Mouse (Mus musculus) limb, embryonic 15.5 days (tissue): ENCODE measurements around the gene Sptbn1. TPM values are rescaled to one million over a fixed set of nuclear protein-coding genes. Genes with fewer than 3 reads are reported as not detected.

Experiments
- ATAC-seq: fragments of 200-750 bp; cut with Nextera tagmentation; 2 replicates; pipeline ENCODE4 v1.8.0; 2017; ENCODE audit warnings: low read depth, moderate TSS enrichment; ENCODE audit not compliant: insufficient number of reproducible peaks, low FRiP score, low TSS enrichment
- H3K27ac ChIP-seq: fragments of 300-500 bp; sonication (generic); 2 replicates; pipeline ENCODE4 v1.5.1; 2015; ENCODE audit warnings: moderate library complexity, mild to moderate bottlenecking, inconsistent platforms
- H3K27me3 ChIP-seq: fragments of 300-500 bp; sonication (generic); 2 replicates; pipeline ENCODE4 v1.6.1; 2015; ENCODE audit warnings: inconsistent platforms
- H3K36me3 ChIP-seq: fragments of 300-500 bp; sonication (generic); 2 replicates; pipeline ENCODE4 v1.6.1; 2015; ENCODE audit warnings: inconsistent platforms
- H3K4me1 ChIP-seq: fragments of 300-500 bp; sonication (generic); 2 replicates; pipeline ENCODE4 v1.6.1; 2015; ENCODE audit warnings: inconsistent platforms
- H3K4me2 ChIP-seq: fragments of 300-500 bp; sonication (generic); 2 replicates; pipeline ENCODE4 v1.6.1; 2015; ENCODE audit warnings: mild to moderate bottlenecking, inconsistent platforms
- H3K4me3 ChIP-seq: fragments of 300-500 bp; sonication (generic); 2 replicates; pipeline ENCODE4 v1.5.1; 2015; ENCODE audit warnings: mild to moderate bottlenecking, inconsistent platforms
- H3K9ac ChIP-seq: fragments of 300-500 bp; sonication (generic); 2 replicates; pipeline ENCODE4 v1.6.1; 2015; ENCODE audit warnings: inconsistent platforms
- H3K9me3 ChIP-seq: fragments of 300-500 bp; sonication (generic); 2 replicates; pipeline ENCODE4 v1.6.1; 2016; ENCODE audit warnings: inconsistent platforms
- WGBS: fragments of 180-500 bp; shearing (Covaris S2); methylation state at CpG from one replicate; pipeline ENCODE4 v1.1.7; 2015; 5-methylcytosine and 5-hydroxymethylcytosine counted together
- polyA plus RNA-seq: library from polyadenylated mRNA; unstranded; fragments of >200 nt; fragmentation: Nextera tagmentation; extraction: Ambion mirVana; gene quantifications from 2 replicates; pipeline ENCODE4 v1.2.1, GENCODE M21; 2015

Sptbn1 gene
- polyA plus RNA-seq, 1 experiment from 2014 or later, result 110 TPM

- peaks cover 92% of the 10 kb centered on the region for H3K36me3 ChIP-seq
Observed at GRCm38 (mm10) chr11:30139165-30139826, 128.7 kb downstream of the Sptbn1 start.

GRCm38 (mm10) chr11:30137081-30137480, 130.9 kb downstream of the Sptbn1 start:
- Histone ChIP-seq H3K4me2 (no peak overlapping the region), H3K4me3 (no peak overlapping the region), H3K27ac (no peak overlapping the region), H3K9me3 (no peaks in the 10 kb centered on the region), H3K36me3 (peaks cover 90% of the 10 kb centered on the region), H3K4me1 (no peaks in the 10 kb centered on the region), H3K27me3 (no peaks in the 10 kb centered on the region), H3K9ac (no peak overlapping the region)
- ATAC-seq, result no peak
- WGBS, result 85% methylated on average over 12 of the region's 12 CpGs

More at GRCm38 (mm10) chr11:30139165-30139826, 128.7 kb downstream of the Sptbn1 start:
- Histone ChIP-seq H3K4me1 (no peaks in the 10 kb centered on the region), H3K27ac (no peak overlapping the region), H3K4me2 (no peak overlapping the region), H3K9me3 (no peaks in the 10 kb centered on the region), H3K27me3 (no peaks in the 10 kb centered on the region), H3K4me3 (no peak overlapping the region), H3K9ac (no peak overlapping the region)
- WGBS, result 79% methylated on average over 17 of the region's 17 CpGs
- no peak for ATAC-seq

- H3K9me3 ChIP-seq, result no peaks in the 10 kb centered on the region
- peaks cover 89% of the 10 kb centered on the region for H3K36me3 ChIP-seq
- H3K27ac ChIP-seq, result no peak overlapping the region
- H3K4me2 ChIP-seq, result no peak overlapping the region
- ATAC-seq, result no peak
- 40% methylated on average over 1 of the region's 1 CpGs for WGBS
- no peaks in the 10 kb centered on the region for H3K4me1 ChIP-seq
- H3K27me3 ChIP-seq, result no peaks in the 10 kb centered on the region
- no peak overlapping the region for H3K4me3 ChIP-seq
- H3K9ac ChIP-seq, result no peak overlapping the region
Observed at GRCm38 (mm10) chr11:30134058-30134457, 133.9 kb downstream of the Sptbn1 start.

GRCm38 (mm10) chr11:30132581-30132980, 135.4 kb downstream of the Sptbn1 start:
- Histone ChIP-seq H3K4me3 (no peak overlapping the region), H3K9ac (no peak overlapping the region), H3K4me1 (no peaks in the 10 kb centered on the region), H3K4me2 (no peak overlapping the region), H3K27ac (no peak overlapping the region), H3K36me3 (peaks cover 85% of the 10 kb centered on the region), H3K27me3 (no peaks in the 10 kb centered on the region), H3K9me3 (no peaks in the 10 kb centered on the region)
- no peak for ATAC-seq
- 93% methylated on average over 6 of the region's 6 CpGs for whole genome bisulfite sequencing

- WGBS, result 81% methylated on average over 4 of the region's 4 CpGs
- Histone ChIP-seq H3K36me3 (peaks cover 83% of the 10 kb centered on the region), H3K4me1 (no peaks in the 10 kb centered on the region), H3K27me3 (no peaks in the 10 kb centered on the region), H3K4me2 (no peak overlapping the region), H3K9me3 (no peaks in the 10 kb centered on the region), H3K27ac (no peak overlapping the region), H3K4me3 (no peak overlapping the region), H3K9ac (no peak overlapping the region)
- ATAC-seq, result no peak
Observed at GRCm38 (mm10) chr11:30131640-30132039, 136.3 kb downstream of the Sptbn1 start.

GRCm38 (mm10) chr11:30129339-30129738, 138.6 kb downstream of the Sptbn1 start:
- Histone ChIP-seq H3K4me2 (no peak overlapping the region), H3K36me3 (peaks cover 84% of the 10 kb centered on the region), H3K27ac (no peak overlapping the region), H3K4me3 (no peak overlapping the region), H3K27me3 (no peaks in the 10 kb centered on the region), H3K9ac (no peak overlapping the region), H3K4me1 (no peaks in the 10 kb centered on the region), H3K9me3 (no peaks in the 10 kb centered on the region)
- ATAC-seq, result no peak
- WGBS, result 85% methylated on average over 7 of the region's 7 CpGs

GRCm38 (mm10) chr11:30126840-30127239, 141.1 kb downstream of the Sptbn1 start:
- WGBS, result 96% methylated on average over 1 of the region's 1 CpGs
- Histone ChIP-seq H3K9ac (no peak overlapping the region), H3K36me3 (peaks cover 85% of the 10 kb centered on the region)

GRCm38 (mm10) chr11:30118038-30118437, 149.9 kb downstream of the Sptbn1 start:
- Histone ChIP-seq H3K4me2 (no peak overlapping the region), H3K36me3 (peaks cover 95% of the 10 kb centered on the region), H3K9me3 (no peaks in the 10 kb centered on the region), H3K27ac (no peak overlapping the region), H3K27me3 (no peaks in the 10 kb centered on the region), H3K9ac (no peak overlapping the region), H3K4me1 (no peaks in the 10 kb centered on the region), H3K4me3 (no peak overlapping the region)
- no peak for ATAC-seq
- WGBS, result 87% methylated on average over 4 of the region's 4 CpGs

More at GRCm38 (mm10) chr11:30126840-30127239, 141.1 kb downstream of the Sptbn1 start:
- no peaks in the 10 kb centered on the region for H3K27me3 ChIP-seq
- H3K9me3 ChIP-seq, result no peaks in the 10 kb centered on the region
- no peak overlapping the region for H3K4me3 ChIP-seq
- no peak overlapping the region for H3K4me2 ChIP-seq
- ATAC-seq, result no peak
- H3K4me1 ChIP-seq, result no peaks in the 10 kb centered on the region
- no peak overlapping the region for H3K27ac ChIP-seq

GRCm38 (mm10) chr11:30113631-30114030, 154.3 kb downstream of the Sptbn1 start:
- WGBS, result 55% methylated on average over 2 of the region's 2 CpGs
- ATAC-seq, result no peak
- Histone ChIP-seq H3K27me3 (no peaks in the 10 kb centered on the region), H3K4me3 (no peak overlapping the region), H3K4me1 (no peaks in the 10 kb centered on the region), H3K27ac (no peak overlapping the region), H3K36me3 (peaks cover 90% of the 10 kb centered on the region), H3K9me3 (no peaks in the 10 kb centered on the region), H3K4me2 (no peak overlapping the region), H3K9ac (no peak overlapping the region)

- H3K9ac ChIP-seq, result no peak overlapping the region
- peaks cover 82% of the 10 kb centered on the region for H3K36me3 ChIP-seq
- no peak overlapping the region for H3K4me2 ChIP-seq
- H3K4me3 ChIP-seq, result no peak overlapping the region
- no peaks in the 10 kb centered on the region for H3K9me3 ChIP-seq
- ATAC-seq, result no peak
- no peak overlapping the region for H3K27ac ChIP-seq
- no peaks in the 10 kb centered on the region for H3K27me3 ChIP-seq
- H3K4me1 ChIP-seq, result no peaks in the 10 kb centered on the region
- 90% methylated on average over 7 of the region's 7 CpGs for WGBS
Observed at GRCm38 (mm10) chr11:30110634-30111033, 157.3 kb downstream of the Sptbn1 start.

GRCm38 (mm10) chr11:30104177-30104576, 163.8 kb downstream of the Sptbn1 start:
- no peak overlapping the region for H3K27ac ChIP-seq
- no peak overlapping the region for H3K4me3 ChIP-seq
- no peak overlapping the region for H3K9ac ChIP-seq
- H3K4me2 ChIP-seq, result no peak overlapping the region
- H3K9me3 ChIP-seq, result no peaks in the 10 kb centered on the region
- 92% methylated on average over 10 of the region's 10 CpGs for WGBS
- peaks cover 86% of the 10 kb centered on the region for H3K36me3 ChIP-seq
- ATAC-seq, result no peak
- H3K27me3 ChIP-seq, result no peaks in the 10 kb centered on the region
- H3K4me1 ChIP-seq, result no peaks in the 10 kb centered on the region

GRCm38 (mm10) chr11:30102594-30102993, 165.4 kb downstream of the Sptbn1 start:
- no peak for ATAC-seq
- Histone ChIP-seq H3K4me3 (no peak overlapping the region), H3K27me3 (no peaks in the 10 kb centered on the region), H3K36me3 (peaks cover 87% of the 10 kb centered on the region), H3K9me3 (no peaks in the 10 kb centered on the region), H3K27ac (no peak overlapping the region), H3K9ac (no peak overlapping the region), H3K4me2 (no peak overlapping the region), H3K4me1 (no peaks in the 10 kb centered on the region)
- WGBS, result 88% methylated on average over 2 of the region's 2 CpGs

- no peak overlapping the region for H3K9ac ChIP-seq
- no peak overlapping the region for H3K27ac ChIP-seq
- H3K36me3 ChIP-seq, result peaks cover 93% of the 10 kb centered on the region
- no peak overlapping the region for H3K4me2 ChIP-seq
- H3K4me1 ChIP-seq, result no peaks in the 10 kb centered on the region
- 97% methylated on average over 1 of the region's 1 CpGs for WGBS
- H3K9me3 ChIP-seq, result no peaks in the 10 kb centered on the region
- H3K4me3 ChIP-seq, result no peak overlapping the region
- no peak for ATAC-seq
- no peaks in the 10 kb centered on the region for H3K27me3 ChIP-seq
Observed at GRCm38 (mm10) chr11:30101796-30102195, 166.2 kb downstream of the Sptbn1 start.
